Mouse (Mus musculus) R1 (cell line): ENCODE data around the gene Fgf8.
A peak's percentile ranks its signal among the peaks of the same experiment; 100 is the strongest.

Source experiments
- DNase-seq: peaks from one replicate; pipeline ENCODE4 v3.0.0-alpha.2; 2018; ENCODE audit warnings: low read depth, low spot score

The Fgf8 gene

GRCm38 (mm10) chr19:45730042-45730441 is 12.7 kb downstream of the Fgf8 start:
- DNase-seq: no peak

DNA sequence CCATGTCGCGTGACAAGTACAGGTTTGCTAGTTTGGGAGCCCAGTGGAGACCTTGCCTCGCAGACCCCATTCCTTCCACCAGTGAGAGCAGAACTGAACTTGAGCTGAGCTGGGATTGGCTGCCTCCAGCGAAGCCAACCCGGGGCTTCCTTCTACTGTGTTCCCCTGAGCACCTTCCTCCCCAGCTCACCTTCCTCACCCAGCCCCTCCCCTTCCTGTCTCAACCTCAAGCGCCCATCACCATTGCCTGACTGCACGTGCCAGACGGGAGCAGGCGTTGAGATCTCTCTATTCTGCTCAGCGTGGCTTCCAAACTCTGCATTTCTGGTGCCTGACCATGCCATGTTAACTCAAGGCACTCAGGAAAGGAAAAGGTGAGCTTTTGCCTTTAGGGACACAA is 15.5 kb downstream of the Fgf8 start:
- DNase-seq: peak; percentile 39

- DNase-seq: no peak
Observed at GRCm38 (mm10) chr19:45725677-45726277, 16.9 kb downstream of the Fgf8 start.

DNA sequence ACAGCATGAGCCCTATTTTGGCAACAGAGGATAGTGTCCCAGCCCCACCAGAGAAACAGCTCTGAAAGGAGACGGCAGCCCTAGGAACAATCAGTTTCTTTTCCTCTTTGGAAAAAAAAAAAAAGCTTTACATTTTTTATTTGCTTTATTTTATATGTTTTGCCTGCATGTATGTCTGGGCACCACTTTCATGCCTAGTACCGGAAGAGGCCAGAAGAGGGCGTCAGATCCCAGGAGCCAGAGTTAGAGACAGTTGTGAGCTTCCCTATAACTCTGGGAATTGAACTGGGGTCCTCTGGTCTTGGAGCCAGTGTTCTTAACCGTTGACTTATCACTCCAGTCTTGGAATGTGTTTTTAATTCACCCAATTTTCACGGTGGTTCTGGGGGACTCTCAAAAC is 20.5 kb downstream of the Fgf8 start:
- peak; percentile 39 for DNase-seq

- no peak for DNase-seq
Observed at GRCm38 (mm10) chr19:45718286-45718685, 24.4 kb downstream of the Fgf8 start.

DNA sequence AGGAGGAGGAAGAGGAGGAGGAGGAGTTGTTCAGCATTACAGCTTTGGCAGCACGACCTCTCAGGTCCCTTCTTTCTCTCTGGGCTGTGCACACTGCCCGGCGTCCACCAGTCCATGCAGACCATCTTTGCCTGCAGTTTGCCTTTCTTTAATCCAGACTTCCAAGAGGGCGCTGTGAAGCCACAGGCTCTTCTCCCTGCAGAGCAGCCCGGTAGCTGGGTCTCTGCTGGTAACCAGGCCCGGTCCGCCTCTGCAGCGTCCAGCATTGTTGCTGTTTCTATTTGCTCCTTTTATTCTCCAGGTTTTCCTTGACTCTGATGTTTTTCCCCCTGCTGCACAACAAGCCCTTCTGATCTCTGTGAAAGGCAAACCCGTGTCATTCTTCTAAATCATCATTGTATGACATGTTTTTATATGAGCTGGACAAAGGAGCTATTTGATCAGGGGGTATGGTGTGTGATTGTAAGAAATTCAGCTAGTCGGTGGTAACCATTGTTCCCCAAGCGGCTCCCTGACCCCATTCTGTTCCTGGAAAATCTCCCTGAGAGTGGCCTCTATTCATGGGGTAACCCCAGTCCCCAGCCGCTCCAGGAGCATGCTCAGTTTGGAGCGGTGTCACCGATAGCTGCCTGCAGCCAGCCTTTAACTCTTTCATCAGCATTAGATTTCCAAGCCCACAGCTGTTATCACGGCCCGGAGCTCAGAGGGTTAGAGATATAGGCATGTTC is 25.1 kb downstream of the Fgf8 start:
- no peak for DNase-seq

GRCm38 (mm10) chr19:45708704-45709103 is 34.0 kb downstream of the Fgf8 start:
- no peak for DNase-seq

GRCm38 (mm10) chr19:45696281-45696600 is 46.5 kb downstream of the Fgf8 start:
- DNase-seq: no peak

- no peak for DNase-seq
Observed at GRCm38 (mm10) chr19:45695496-45696280, 47.0 kb downstream of the Fgf8 start.

- DNase-seq: peak; percentile 86
Observed at GRCm38 (mm10) chr19:45694056-45694455, 48.7 kb downstream of the Fgf8 start.

GRCm38 (mm10) chr19:45692211-45692610 is 50.5 kb downstream of the Fgf8 start:
- no peak for DNase-seq

DNA sequence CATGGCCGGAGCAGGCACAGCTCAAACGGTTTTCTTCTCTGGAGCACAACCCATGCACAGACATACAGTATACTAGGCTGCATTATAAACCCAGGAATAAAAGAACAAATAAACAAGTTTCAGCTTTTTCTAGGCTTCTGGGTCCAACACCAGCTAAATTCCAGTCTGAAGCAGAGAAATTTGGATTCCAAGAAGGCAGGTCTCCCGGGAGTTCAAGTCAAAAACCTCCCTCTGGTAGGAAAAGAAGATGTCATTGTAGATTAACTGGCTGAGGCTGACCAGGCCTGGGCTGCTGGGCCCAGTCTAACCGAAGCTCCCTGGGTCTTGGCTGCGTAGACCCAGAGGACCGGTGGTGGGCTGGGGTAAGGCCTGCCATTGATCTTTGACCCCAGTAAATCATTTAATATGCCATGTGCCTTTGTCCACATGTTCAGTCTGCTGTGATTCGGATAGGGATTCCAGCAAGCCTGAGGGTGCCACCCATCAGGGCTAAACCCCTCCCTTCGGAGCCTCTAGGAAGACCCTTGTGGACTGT is 51.6 kb downstream of the Fgf8 start:
- DNase-seq: no peak

DNA sequence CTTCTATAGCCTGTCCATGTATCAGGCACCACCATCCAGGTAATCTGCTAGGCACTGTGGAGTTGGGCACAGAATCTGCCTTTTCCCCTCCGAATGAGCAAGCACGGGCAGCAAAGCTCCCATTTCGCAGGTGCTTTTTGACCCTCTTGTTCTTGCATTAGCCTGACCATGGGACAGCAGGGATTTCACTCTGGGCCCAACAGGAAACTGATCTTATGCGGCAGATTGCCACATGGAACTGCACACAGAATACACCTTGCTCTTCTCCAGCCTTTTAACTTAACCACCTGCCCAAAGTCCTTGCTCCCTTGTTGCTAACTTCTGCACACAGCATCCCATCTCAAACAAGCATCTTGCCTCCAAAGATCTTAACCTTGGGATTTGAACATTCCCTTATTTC is 55.7 kb downstream of the Fgf8 start:
- no peak for DNase-seq
